Mouse (Mus musculus): ENCODE results near the gene Arhgap10. TPM values are rescaled to one million over a fixed set of nuclear protein-coding genes. Genes with fewer than 3 reads are reported as not detected.

Arhgap10 gene
- polyA plus RNA-seq, 1 experiment from 2014 or later: 11.2 TPM

- H3K9me3 ChIP-seq: no peaks in the 10 kb centered on the region
- no peak for ATAC-seq (ENCODE audit: low FRiP score, low read depth)
- no peaks in the 10 kb centered on the region for H3K27me3 ChIP-seq
- H3K4me2 ChIP-seq (replicated peaks): no peak overlapping the region
- WGBS: 89% methylated on average over 9 of the region's 9 CpGs
- no peaks in the 10 kb centered on the region for H3K4me1 ChIP-seq
- no peak overlapping the region for H3K9ac ChIP-seq (replicated peaks)
- H3K36me3 ChIP-seq: 0 out of 2 replicates have a peak, but pooled peaks cover 4% of the 10 kb centered on the region
- no peak overlapping the region for H3K4me3 ChIP-seq
- no peak overlapping the region for H3K27ac ChIP-seq (replicated peaks)
Measured at GRCm38 (mm10) chr8:77453836-77454235, 63.9 kb downstream of the Arhgap10 start.

- no peak for ATAC-seq (ENCODE audit: low FRiP score, low read depth)
- Histone ChIP-seq H3K4me2 (replicated peaks) (no peak overlapping the region), H3K36me3 (0 out of 2 replicates have a peak, but pooled peaks cover 4% of the 10 kb centered on the region), H3K9me3 (0 out of 2 replicates have a peak, but pooled peaks cover 2% of the 10 kb centered on the region), H3K27ac (replicated peaks) (no peak overlapping the region), H3K4me1 (no peaks in the 10 kb centered on the region), H3K4me3 (no peak overlapping the region), H3K27me3 (no peaks in the 10 kb centered on the region), H3K9ac (replicated peaks) (no peak overlapping the region)
- WGBS: 93% methylated on average over 21 of the region's 21 CpGs
Measured at GRCm38 (mm10) chr8:77451466-77452382, 66.0 kb downstream of the Arhgap10 start.

GRCm38 (mm10) chr8:77451052-77451451, 66.7 kb downstream of the Arhgap10 start:
- Histone ChIP-seq H3K27me3 (no peaks in the 10 kb centered on the region), H3K9ac (replicated peaks) (no peak overlapping the region), H3K9me3 (0 out of 2 replicates have a peak, but pooled peaks cover 2% of the 10 kb centered on the region), H3K27ac (replicated peaks) (no peak overlapping the region), H3K4me3 (no peak overlapping the region), H3K36me3 (0 out of 2 replicates have a peak, but pooled peaks cover 4% of the 10 kb centered on the region), H3K4me1 (no peaks in the 10 kb centered on the region), H3K4me2 (replicated peaks) (no peak overlapping the region)
- WGBS: 91% methylated on average over 5 of the region's 5 CpGs
- no peak for ATAC-seq (ENCODE audit: low FRiP score, low read depth)

GRCm38 (mm10) chr8:77446294-77446693, 71.5 kb downstream of the Arhgap10 start:
- ATAC-seq (ENCODE audit: low FRiP score, low read depth): no peak
- H3K4me2 ChIP-seq (replicated peaks): no peak overlapping the region
- H3K36me3 ChIP-seq: 0 out of 2 replicates have a peak, but pooled peaks cover 4% of the 10 kb centered on the region
- no peak overlapping the region for H3K4me3 ChIP-seq
- 0 out of 2 replicates have a peak, but pooled peaks cover 2% of the 10 kb centered on the region for H3K9me3 ChIP-seq
- H3K9ac ChIP-seq (replicated peaks): no peak overlapping the region
- no peak overlapping the region for H3K27ac ChIP-seq (replicated peaks)
- H3K4me1 ChIP-seq: no peaks in the 10 kb centered on the region
- no peaks in the 10 kb centered on the region for H3K27me3 ChIP-seq
- 82% methylated on average over 12 of the region's 12 CpGs for WGBS

GRCm38 (mm10) chr8:77445642-77446041, 72.1 kb downstream of the Arhgap10 start:
- Histone ChIP-seq H3K27ac (replicated peaks) (no peak overlapping the region), H3K9me3 (0 out of 2 replicates have a peak, but pooled peaks cover 2% of the 10 kb centered on the region), H3K4me3 (no peak overlapping the region), H3K4me1 (no peaks in the 10 kb centered on the region), H3K4me2 (replicated peaks) (no peak overlapping the region), H3K27me3 (no peaks in the 10 kb centered on the region), H3K36me3 (0 out of 2 replicates have a peak, but pooled peaks cover 4% of the 10 kb centered on the region), H3K9ac (replicated peaks) (no peak overlapping the region)
- WGBS: 64% methylated on average over 3 of the region's 3 CpGs
- ATAC-seq (ENCODE audit: low FRiP score, low read depth): no peak

- H3K36me3 ChIP-seq: no peaks in the 10 kb centered on the region
- H3K27ac ChIP-seq (replicated peaks): no peak overlapping the region
- no peak overlapping the region for H3K4me2 ChIP-seq (replicated peaks)
- 86% methylated on average over 10 of the region's 10 CpGs for WGBS
- no peak overlapping the region for H3K4me3 ChIP-seq
- H3K9ac ChIP-seq (replicated peaks): no peak overlapping the region
- 0 out of 2 replicates have a peak, but pooled peaks cover 2% of the 10 kb centered on the region for H3K9me3 ChIP-seq
- no peak for ATAC-seq (ENCODE audit: low FRiP score, low read depth)
- no peaks in the 10 kb centered on the region for H3K4me1 ChIP-seq
- no peaks in the 10 kb centered on the region for H3K27me3 ChIP-seq
Measured at GRCm38 (mm10) chr8:77444166-77444870, 73.4 kb downstream of the Arhgap10 start.

GRCm38 (mm10) chr8:77442452-77442851, 75.3 kb downstream of the Arhgap10 start:
- H3K4me2 ChIP-seq (replicated peaks): no peak overlapping the region
- H3K9me3 ChIP-seq: no peaks in the 10 kb centered on the region
- H3K4me3 ChIP-seq: no peak overlapping the region
- H3K36me3 ChIP-seq: no peaks in the 10 kb centered on the region
- H3K9ac ChIP-seq (replicated peaks): no peak overlapping the region
- WGBS: 91% methylated on average over 7 of the region's 7 CpGs
- no peak for ATAC-seq (ENCODE audit: low FRiP score, low read depth)
- H3K4me1 ChIP-seq: no peaks in the 10 kb centered on the region
- H3K27ac ChIP-seq (replicated peaks): no peak overlapping the region
- no peaks in the 10 kb centered on the region for H3K27me3 ChIP-seq

GRCm38 (mm10) chr8:77440913-77441312, 76.8 kb downstream of the Arhgap10 start:
- Histone ChIP-seq H3K4me3 (no peak overlapping the region), H3K9ac (replicated peaks) (no peak overlapping the region), H3K4me2 (replicated peaks) (no peak overlapping the region), H3K27me3 (no peaks in the 10 kb centered on the region), H3K27ac (replicated peaks) (no peak overlapping the region), H3K36me3 (no peaks in the 10 kb centered on the region), H3K4me1 (peaks cover 7% of the 10 kb centered on the region), H3K9me3 (no peaks in the 10 kb centered on the region)
- no peak; the same call in 1 of the 2 replicates for ATAC-seq (ENCODE audit: low FRiP score, low read depth)
- WGBS: 79% methylated on average over 9 of the region's 9 CpGs

GRCm38 (mm10) chr8:77440324-77440880, 77.4 kb downstream of the Arhgap10 start:
- Histone ChIP-seq H3K9ac (replicated peaks) (no peak overlapping the region), H3K4me1 (peaks cover 7% of the 10 kb centered on the region), H3K4me2 (replicated peaks) (no peak overlapping the region), H3K4me3 (no peak overlapping the region), H3K9me3 (no peaks in the 10 kb centered on the region), H3K36me3 (no peaks in the 10 kb centered on the region), H3K27me3 (no peaks in the 10 kb centered on the region), H3K27ac (replicated peaks) (no peak overlapping the region)
- no peak for ATAC-seq (ENCODE audit: low FRiP score, low read depth)
- whole genome bisulfite sequencing: 87% methylated on average over 6 of the region's 6 CpGs

- Histone ChIP-seq H3K27me3 (no peaks in the 10 kb centered on the region), H3K36me3 (no peaks in the 10 kb centered on the region), H3K9ac (replicated peaks) (no peak overlapping the region), H3K4me1 (peaks cover 7% of the 10 kb centered on the region), H3K9me3 (no peaks in the 10 kb centered on the region), H3K4me2 (replicated peaks) (no peak overlapping the region), H3K27ac (replicated peaks) (no peak overlapping the region), H3K4me3 (no peak overlapping the region)
- 89% methylated on average over 2 of the region's 2 CpGs for WGBS
- ATAC-seq (ENCODE audit: low FRiP score, low read depth): no peak
Measured at GRCm38 (mm10) chr8:77439670-77440069, 78.1 kb downstream of the Arhgap10 start.

GRCm38 (mm10) chr8:77437807-77438493, 79.8 kb downstream of the Arhgap10 start:
- WGBS: 80% methylated on average over 9 of the region's 9 CpGs
- no peak for ATAC-seq (ENCODE audit: low FRiP score, low read depth)
- H3K4me2 ChIP-seq (replicated peaks): no peak overlapping the region
- no peak overlapping the region for H3K9ac ChIP-seq (replicated peaks)
- no peaks in the 10 kb centered on the region for H3K9me3 ChIP-seq
- H3K27ac ChIP-seq (replicated peaks): no peak overlapping the region
- peaks cover 15% of the 10 kb centered on the region for H3K4me1 ChIP-seq
- no peaks in the 10 kb centered on the region for H3K27me3 ChIP-seq
- H3K4me3 ChIP-seq: no peak overlapping the region
- no peaks in the 10 kb centered on the region for H3K36me3 ChIP-seq

Data from midbrain, embryonic 12.5 days (tissue).